Mouse (Mus musculus) stomach, postnatal 0 days (tissue): ENCODE measurements around the gene Mterf4.

Source experiments
- CTCF ChIP-seq: IDR thresholded peaks from 2 replicates; pipeline ENCODE4 v1.5.1; 2016; ENCODE audit warnings: antibody characterized with exemption, low read depth, mild to moderate bottlenecking, moderate library complexity
- EP300 ChIP-seq: optimal IDR thresholded peaks from 2 replicates; pipeline ENCODE3; 2016; ENCODE audit warnings: antibody characterized with exemption

- no peak for TF ChIP-seq CTCF
- no peak for TF ChIP-seq EP300
These were observed 30.2 kb downstream of the Mterf4 start for GRCm38 (mm10) chr1:93275561-93275960.
